9 mouse cellular contexts compared by ENCODE assay signal in the genomic region with DNA sequence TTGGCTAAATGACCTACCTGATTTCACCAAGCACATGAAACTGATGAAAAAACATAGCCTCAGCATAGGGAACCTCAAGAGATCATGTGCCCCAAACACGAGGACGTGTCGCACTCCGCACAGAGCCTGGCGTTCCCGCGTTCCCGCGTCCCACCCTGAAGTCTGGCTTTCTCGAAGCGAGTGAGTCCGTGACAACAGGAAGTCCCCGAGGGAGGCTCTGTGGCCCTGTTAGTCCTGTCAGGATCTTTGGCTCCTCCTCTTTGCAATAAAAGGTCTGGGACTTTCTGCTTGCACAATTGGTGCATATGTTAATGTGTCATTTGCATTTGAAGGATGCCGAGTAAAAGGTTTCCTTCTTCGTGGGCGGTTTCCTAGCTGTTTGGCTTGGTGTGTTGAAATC. TPM values are rescaled to one million over a fixed set of nuclear protein-coding genes. Genes with fewer than 3 reads are reported as not detected.
DNase-seq lines count a peak whose midpoint lies in the region; ATAC-seq lines count a peak whose summit lies in the region.
"Had no signal": no experiment of that assay in that cellular context is flagged by ENCODE, and none has a peak within 500 bp of the region (broad histone marks: within the 10 kb centered on the region; RNA-seq: fewer than 3 reads in every experiment).

A gene (minus strand): TSS at position 360 of the 400 bp plus-strand sequence.

- WGBS in embryonic facial prominence, embryonic 15.5 days = 9% methylated on average over 16 of the region's 16 CpGs
- 4% methylated on average over 16 of the region's 16 CpGs for WGBS in hindbrain, embryonic 15.5 days
- WGBS in midbrain, embryonic 14.5 days = 10% methylated on average over 16 of the region's 16 CpGs

- no peak for ATAC-seq in embryonic facial prominence, embryonic 15.5 days (ENCODE audit: insufficient number of reproducible peaks, low FRiP score, low TSS enrichment, low read depth)
- no peak for ATAC-seq in hindbrain, embryonic 15.5 days (ENCODE audit: low FRiP score, low read depth)
- no peak for ATAC-seq in midbrain, embryonic 14.5 days (ENCODE audit: low FRiP score, low TSS enrichment)
- ATAC-seq: Patski had no signal

- no peak within 1 kb of the TSS for H3K9ac ChIP-seq in embryonic facial prominence, embryonic 15.5 days
- H3K9ac ChIP-seq in hindbrain, embryonic 15.5 days = no peak within 1 kb of the TSS
- H3K9ac ChIP-seq in midbrain, embryonic 14.5 days (replicated peaks; ENCODE audit: low read length) = no peak within 1 kb of the TSS

- H3K4me2 ChIP-seq in embryonic facial prominence, embryonic 15.5 days (replicated peaks) = peak within 1 kb of the TSS; percentile 45
- H3K4me2 ChIP-seq in hindbrain, embryonic 15.5 days = peak within 1 kb of the TSS; percentile 56
- peak within 1 kb of the TSS; percentile 51 for H3K4me2 ChIP-seq in midbrain, embryonic 14.5 days (ENCODE audit: low read length)

- peak within 1 kb of the TSS; percentile 24 for H3K4me3 ChIP-seq in embryonic facial prominence, embryonic 15.5 days (replicated peaks)
- peak within 1 kb of the TSS; percentile 19; the same call in 1 of the 2 replicates for H3K4me3 ChIP-seq in hindbrain, embryonic 15.5 days
- H3K4me3 ChIP-seq in midbrain, embryonic 14.5 days (replicated peaks; ENCODE audit: low read depth, low read length) = peak within 1 kb of the TSS; percentile 19; the same call in 1 of the 2 replicates

- no peaks in the 10 kb centered on the region for H3K9me3 ChIP-seq in embryonic facial prominence, embryonic 15.5 days (replicated peaks)
- no peaks in the 10 kb centered on the region for H3K9me3 ChIP-seq in hindbrain, embryonic 15.5 days
- no peaks in the 10 kb centered on the region for H3K9me3 ChIP-seq in midbrain, embryonic 14.5 days (ENCODE audit: control insufficient read depth, low read length)

- no peak within 1 kb of the TSS for H3K27ac ChIP-seq in embryonic facial prominence, embryonic 15.5 days (replicated peaks)
- no peak within 1 kb of the TSS for H3K27ac ChIP-seq in hindbrain, embryonic 15.5 days (replicated peaks)
- no peak within 1 kb of the TSS for H3K27ac ChIP-seq in midbrain, embryonic 14.5 days (replicated peaks; ENCODE audit: low read depth, low read length)

- no peaks in the 10 kb centered on the region for H3K36me3 ChIP-seq in embryonic facial prominence, embryonic 15.5 days
- H3K36me3 ChIP-seq in hindbrain, embryonic 15.5 days = no peaks in the 10 kb centered on the region
- H3K36me3 ChIP-seq in midbrain, embryonic 14.5 days (ENCODE audit: control insufficient read depth, insufficient read depth, low read length) = no peaks in the 10 kb centered on the region

- H3K27me3 ChIP-seq in embryonic facial prominence, embryonic 15.5 days = no peaks in the 10 kb centered on the region
- no peaks in the 10 kb centered on the region for H3K27me3 ChIP-seq in hindbrain, embryonic 15.5 days
- H3K27me3 ChIP-seq in midbrain, embryonic 14.5 days (ENCODE audit: control insufficient read depth, insufficient read depth, low read length) = no peaks in the 10 kb centered on the region
- H3K27me3 ChIP-seq: Patski had no signal

- DNase-seq in kidney, adult 11 months = peak; percentile 17
- DNase-seq in kidney, adult 8-10 months = no peak
- DNase-seq in liver (peak; percentile 67), adipocyte (ENCODE audit: low spot score) (no peak)
- peak; percentile 61 for DNase-seq in midbrain, embryonic 14.5 days
- peak; percentile 53 for DNase-seq in urinary bladder, postnatal 14 days (ENCODE audit: low spot score)

- 0 out of 2 replicates have a peak, but pooled peaks cover 5% of the 10 kb centered on the region for H3K4me1 ChIP-seq in embryonic facial prominence, embryonic 15.5 days
- peaks cover 6% of the 10 kb centered on the region; the same call in 1 of the 2 replicates for H3K4me1 ChIP-seq in hindbrain, embryonic 15.5 days (replicated peaks)
- H3K4me1 ChIP-seq in midbrain, embryonic 14.5 days (ENCODE audit: control insufficient read depth, insufficient read depth, low read length) = no peaks in the 10 kb centered on the region

RNA-seq across cellular contexts. Expression of the gene that starts here (rescaled TPM):
- 5.8 and 6.7 TPM in 2 replicates for polyA plus RNA-seq in embryonic facial prominence, embryonic 15.5 days (2015; fragmentation: Nextera tagmentation; extraction: Ambion mirVana)
- 0.24 and 0.40 TPM in 2 replicates for polyA plus RNA-seq in hindbrain, embryonic 15.5 days (2015; fragmentation: Nextera tagmentation; extraction: Ambion mirVana)
- polyA plus RNA-seq in midbrain, embryonic 14.5 days (2014; fragmentation: Nextera tagmentation; extraction: Ambion mirVana) = 0.25 and 0.77 TPM in 2 replicates

Comparison
In these comparisons a context has a peak if more than half of its experiments do, and no peak if none do; other contexts are left out.
1. DNase-seq: peak in kidney, adult 11 months (single experiment), liver (single experiment) and urinary bladder, postnatal 14 days (single experiment); none in kidney, adult 8-10 months (0 of 2) and adipocyte (single experiment).
2. Peak in DNase-seq, H3K4me3 ChIP-seq and H3K4me2 ChIP-seq in midbrain, embryonic 14.5 days; RNA of the gene not detected or under 1 TPM.
3. Peak in every context shown above with its lines, with median percentiles within 50 percentile points of each other: H3K4me2 ChIP-seq and H3K4me3 ChIP-seq.